Mouse (Mus musculus) kidney, postnatal 14 days (tissue): ENCODE data around the gene Bglap.

Source experiments
- DNase-seq: peaks from one replicate; pipeline ENCODE4 v3.0.0; 2022; ENCODE audit warnings: mixed read lengths

Bglap gene

DNA sequence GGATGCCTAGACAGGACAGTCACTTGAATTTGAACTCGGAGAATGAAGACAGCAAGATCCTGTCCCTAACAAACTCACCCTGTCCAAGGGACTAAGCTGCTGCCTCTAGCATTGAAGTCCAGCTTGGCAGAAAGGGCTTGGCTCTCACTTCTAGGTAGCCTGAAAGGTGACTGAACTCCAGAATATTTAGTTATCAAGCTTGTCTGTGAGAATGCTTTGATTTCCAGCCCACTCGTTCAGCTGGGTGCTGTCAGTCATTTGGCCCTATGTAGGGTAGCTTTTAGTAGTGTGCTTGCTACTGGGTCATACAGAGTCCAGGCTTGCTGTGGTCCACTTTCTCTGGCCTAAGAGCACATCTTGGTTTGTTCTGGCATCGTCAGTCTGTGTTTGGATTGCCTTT is 45.3 kb downstream of the Bglap start:
- DNase-seq: no peak

DNA sequence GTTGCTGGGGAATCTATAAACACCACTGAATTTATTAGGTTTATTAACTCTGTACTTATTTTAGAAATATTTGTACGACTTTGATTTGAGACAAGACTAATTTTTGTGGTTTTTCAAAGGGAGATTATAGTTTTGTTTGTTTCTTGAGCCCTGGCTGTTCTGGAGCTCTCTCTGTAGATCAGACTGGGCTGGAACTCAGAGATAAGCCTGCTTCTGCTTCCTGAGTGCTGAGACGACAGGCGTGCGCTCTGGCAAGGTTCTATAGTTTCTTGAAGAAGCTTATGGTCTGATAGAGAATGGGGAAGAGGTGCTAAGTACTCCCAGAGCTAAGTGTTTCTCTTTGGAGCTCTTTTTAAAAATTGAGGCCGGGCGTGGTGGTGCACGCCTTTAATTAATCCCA is 45.9 kb downstream of the Bglap start:
- no peak for DNase-seq

DNA sequence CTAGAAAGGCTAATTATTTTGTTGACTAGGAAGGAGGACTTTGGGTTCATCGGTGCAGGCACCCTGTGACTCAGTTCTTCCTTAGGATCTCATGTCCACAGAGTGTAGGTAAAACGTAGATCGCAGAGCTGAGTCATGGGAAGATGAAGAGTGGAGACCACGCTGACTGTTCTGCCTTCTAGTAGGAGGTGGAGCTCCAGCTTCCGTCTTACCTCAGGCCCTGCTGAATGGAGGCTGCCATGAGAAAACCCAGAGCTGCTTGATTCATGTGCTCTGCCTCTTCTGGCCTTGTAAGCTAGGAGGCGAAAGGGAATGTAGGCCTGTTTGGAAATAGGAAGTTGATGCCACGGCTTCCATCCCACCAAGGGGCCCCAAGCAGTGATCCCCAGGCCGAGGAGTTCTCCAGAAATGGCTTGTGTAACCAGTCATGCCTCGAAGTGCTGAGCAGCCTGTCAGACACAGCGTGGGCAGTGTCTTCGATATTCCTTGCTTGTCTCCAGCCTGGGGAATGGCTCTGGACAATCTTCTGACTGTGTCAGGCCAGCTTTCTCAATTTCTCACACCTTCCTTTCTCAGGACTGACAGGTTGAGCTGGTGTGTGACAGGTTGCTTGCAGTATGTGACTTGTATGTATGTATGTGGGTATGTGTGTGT is 46.8 kb downstream of the Bglap start:
- no peak for DNase-seq

DNA sequence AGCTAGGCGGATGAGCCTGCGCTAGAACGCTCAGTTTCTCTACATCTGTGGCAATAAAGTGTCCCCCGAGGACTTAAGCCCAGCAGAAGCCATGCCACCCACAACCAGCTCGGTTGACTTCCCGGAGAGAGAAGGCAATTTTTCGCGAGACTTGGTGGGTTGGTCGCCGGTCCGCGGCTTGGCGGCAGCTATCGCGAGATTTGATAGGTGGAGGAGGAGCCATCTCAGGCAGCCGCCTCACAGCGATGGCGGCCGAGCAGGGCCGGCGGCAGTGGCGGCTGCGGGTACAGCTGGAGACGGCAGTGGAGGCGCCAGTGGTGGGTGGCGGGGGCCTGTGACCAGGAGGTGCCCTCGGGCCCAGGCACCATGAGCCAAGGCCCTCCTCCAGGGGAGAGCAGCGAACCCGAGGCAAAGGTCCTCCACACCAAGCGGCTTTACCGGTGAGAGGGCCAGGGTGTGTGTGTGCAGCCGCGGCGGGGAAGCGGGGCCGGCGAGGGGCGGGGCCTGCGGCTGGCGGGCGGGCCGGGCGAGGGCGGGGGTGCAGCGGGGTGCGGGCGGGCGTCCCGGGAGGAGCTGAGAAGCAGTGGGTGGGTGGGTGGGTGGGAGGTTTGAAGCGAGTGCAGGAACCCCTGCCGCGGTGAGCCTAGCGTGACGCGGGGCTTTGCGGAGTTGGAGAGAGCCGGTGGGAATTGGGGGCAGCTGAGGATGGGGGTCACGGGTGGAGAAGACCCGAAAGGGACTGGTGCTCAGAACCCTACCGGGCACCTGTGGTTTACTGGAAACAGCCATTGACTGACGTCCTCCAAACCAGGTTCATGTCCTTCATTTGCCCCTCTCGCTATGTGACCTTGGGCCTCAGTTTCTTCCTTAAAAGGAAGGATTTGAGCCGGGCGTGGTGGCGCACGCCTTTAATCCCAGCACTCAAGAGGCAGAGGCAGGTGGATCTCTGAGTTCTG is 47.9 kb downstream of the Bglap start, which contains the start of the genes Tmem79 and Smg5:
Gene Tmem79 (minus strand): TSS at position 91 of the 956 bp plus-strand sequence.
Gene Smg5 (plus strand): TSS at position 203 of the 956 bp plus-strand sequence.
- DNase-seq: peak; percentile 97

DNA sequence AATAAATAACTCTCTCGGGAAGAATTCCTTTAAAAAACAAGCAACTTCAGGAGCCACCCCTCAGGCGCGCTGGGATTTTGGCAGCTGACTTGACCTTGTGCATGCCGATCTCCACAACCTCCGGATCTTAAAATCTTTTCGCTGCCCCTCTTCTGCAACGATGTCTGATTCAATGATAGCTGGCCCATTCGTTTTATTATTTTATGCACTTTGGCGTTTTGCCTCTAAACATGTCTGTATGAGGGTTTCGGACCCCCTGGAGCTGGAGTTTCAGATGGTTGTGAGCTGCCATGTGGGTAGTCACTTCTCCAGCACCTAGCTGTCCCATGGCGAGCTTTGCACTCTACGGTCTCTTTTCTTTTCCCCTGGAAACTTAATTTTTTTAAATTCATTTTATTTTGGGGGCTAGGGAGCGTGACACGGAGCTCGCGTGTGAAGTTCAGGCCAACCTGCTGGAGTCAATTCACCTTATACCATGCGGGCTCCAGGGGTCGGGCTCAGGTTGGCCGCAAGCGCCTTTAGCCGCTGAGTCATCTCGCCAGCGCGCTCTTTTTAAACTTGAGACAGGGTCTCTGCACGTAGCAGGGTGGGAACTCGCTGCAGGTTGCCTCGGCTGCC is 48.7 kb downstream of the Bglap start:
- DNase-seq: peak; percentile 29

DNA sequence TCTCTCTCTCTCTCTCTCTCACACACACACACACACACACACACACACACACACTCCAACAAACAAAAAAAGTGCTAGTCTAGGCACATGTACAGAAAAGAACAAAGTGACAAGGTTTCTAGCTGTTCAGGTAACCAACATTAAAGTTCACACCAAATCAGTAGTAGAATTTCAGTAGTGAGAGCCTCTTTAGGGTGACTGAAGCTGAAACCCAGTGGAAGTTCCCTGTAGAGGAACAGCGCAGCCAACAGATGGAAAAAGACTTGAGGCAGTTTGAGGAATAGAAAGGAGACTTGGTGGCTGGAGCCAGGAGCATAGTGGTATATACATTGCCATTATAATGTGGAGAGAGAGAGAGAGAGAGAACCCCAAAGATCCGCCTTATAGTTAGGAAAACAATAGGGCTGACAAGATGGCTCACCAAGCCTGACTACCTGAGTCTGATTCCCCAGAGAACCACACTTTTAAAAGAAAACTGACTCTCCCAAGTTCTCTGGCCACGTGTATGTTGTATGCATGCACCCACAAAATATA is 49.3 kb downstream of the Bglap start:
- no peak for DNase-seq

DNA sequence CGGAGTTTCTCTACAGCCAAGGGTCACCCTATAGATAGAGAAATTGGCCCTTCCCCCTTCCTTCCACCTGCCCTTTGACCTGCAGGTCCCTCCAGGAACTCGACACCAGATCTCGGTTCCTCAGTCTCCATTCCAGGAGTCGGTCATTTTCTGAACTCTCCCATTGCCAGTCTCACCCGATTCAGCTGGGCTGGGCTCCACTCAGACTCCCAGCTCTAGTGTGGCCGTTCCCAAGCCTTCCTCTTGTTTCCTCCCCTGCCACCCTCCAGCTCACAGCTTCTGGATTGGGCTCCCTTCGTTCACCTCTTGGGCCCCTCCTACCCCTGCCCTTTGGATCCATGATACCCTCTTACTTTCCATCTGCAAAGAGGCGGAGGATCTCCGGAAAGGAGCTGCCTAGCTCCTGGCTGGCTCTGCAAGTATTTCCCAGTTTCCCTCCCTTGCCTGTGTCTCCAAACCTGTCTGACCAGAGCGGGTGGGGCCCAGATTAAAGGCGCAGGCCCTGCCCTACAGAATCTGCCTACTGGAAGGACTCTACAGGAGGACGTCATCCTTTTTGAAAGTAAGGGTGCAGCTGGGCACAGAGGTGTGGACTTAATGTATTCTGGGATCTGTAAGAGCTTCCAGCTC is 50.1 kb downstream of the Bglap start:
- peak; percentile 50 for DNase-seq
